Comparison of ENCODE assay signal across 10 mouse cellular contexts in genomic region chr13:94328063-94328462, GRCm38 (mm10). TPM values are rescaled to one million over a fixed set of nuclear protein-coding genes. Genes with fewer than 3 reads are reported as not detected.
DNase-seq lines count a peak whose midpoint lies in the region; ATAC-seq lines count a peak whose summit lies in the region.
"Had no signal": no experiment of that assay in that cellular context is flagged by ENCODE, and none has a peak within 500 bp of the region (broad histone marks: within the 10 kb centered on the region; RNA-seq: fewer than 3 reads in every experiment).

No protein-coding gene starts in this region.

- WGBS in heart, embryonic 12.5 days = 67% methylated on average over 3 of the region's 3 CpGs
- 47% methylated on average over 3 of the region's 3 CpGs for WGBS in intestine, embryonic 15.5 days

- H3K4me3 ChIP-seq in heart, embryonic 12.5 days = no peak overlapping the region
- no peak overlapping the region for H3K4me3 ChIP-seq in intestine, embryonic 15.5 days (replicated peaks)
- H3K4me3 ChIP-seq: heart, embryonic 10.5 days had no signal

- H3K27me3 ChIP-seq in heart, embryonic 12.5 days (replicated peaks) = no peaks in the 10 kb centered on the region
- H3K27me3 ChIP-seq in intestine, embryonic 15.5 days (replicated peaks) = no peaks in the 10 kb centered on the region

- no peaks in the 10 kb centered on the region for H3K4me1 ChIP-seq in heart, embryonic 12.5 days (replicated peaks)
- H3K4me1 ChIP-seq in intestine, embryonic 15.5 days (replicated peaks) = no peaks in the 10 kb centered on the region; the same call in 1 of the 2 replicates
- H3K4me1 ChIP-seq: heart, embryonic 10.5 days had no signal

- H3K27ac ChIP-seq in heart, embryonic 12.5 days (ENCODE audit: poor library complexity, severe bottlenecking) = no peak overlapping the region
- peak overlapping the region; percentile 52; the same call in 1 of the 2 replicates for H3K27ac ChIP-seq in intestine, embryonic 15.5 days
- H3K27ac ChIP-seq: heart, embryonic 10.5 days had no signal

- H3K9me3 ChIP-seq in heart, embryonic 12.5 days (replicated peaks) = 0 out of 2 replicates have a peak, but pooled peaks cover 5% of the 10 kb centered on the region
- H3K9me3 ChIP-seq in intestine, embryonic 15.5 days = no peaks in the 10 kb centered on the region
- H3K9me3 ChIP-seq: heart, embryonic 10.5 days had no signal

- intact Hi-C loops in heart, postnatal 14 days (cut with DNase I) = no loop called here

- peak; percentile 64; the same call in 1 of the 2 replicates for ATAC-seq in heart, embryonic 12.5 days (ENCODE audit: insufficient number of reproducible peaks, low FRiP score)
- peak; percentile 96 for ATAC-seq in intestine, embryonic 15.5 days
- ATAC-seq in megakaryocyte-erythroid progenitor cell, adult 5-6 weeks (replicated peaks; ENCODE audit: low FRiP score, low TSS enrichment, poor library complexity, severe bottlenecking) = peak; percentile 74

- no peak for DNase-seq in heart, postnatal 14 days
- peak; percentile 69 for DNase-seq in adrenal gland, postnatal 10 days
- no peak for DNase-seq in right cerebral cortex, adult 2 months (ENCODE audit: low spot score in 2 of 2)
- DNase-seq in ovary, postnatal 36 days (ENCODE audit: low spot score) = no peak
- no peak for DNase-seq in gastrocnemius, postnatal 10 days
- DNase-seq: cerebellum, adult 11 months had no signal

- no peaks in the 10 kb centered on the region for H3K36me3 ChIP-seq in heart, embryonic 12.5 days
- no peaks in the 10 kb centered on the region for H3K36me3 ChIP-seq in intestine, embryonic 15.5 days
- H3K36me3 ChIP-seq: heart, embryonic 10.5 days had no signal

- no peak overlapping the region for H3K4me2 ChIP-seq in heart, embryonic 12.5 days
- H3K4me2 ChIP-seq in intestine, embryonic 15.5 days (replicated peaks) = no peak overlapping the region

- H3K9ac ChIP-seq in heart, embryonic 12.5 days = no peak overlapping the region
- no peak overlapping the region for H3K9ac ChIP-seq in intestine, embryonic 15.5 days

RNA-seq across cellular contexts. Expression of gene Ap3b1, which starts 30.7 kb away (rescaled TPM):
- polyA plus RNA-seq in heart, embryonic 12.5 days (2016; fragmentation: Nextera tagmentation; extraction: Ambion mirVana) = 37.5 and 38.6 TPM in 2 replicates
- total RNA-seq in heart, postnatal 14 days (2021) = 10 to 100 TPM; 24.7 to 26.1 TPM
- total RNA-seq in adrenal gland, postnatal 10 days (2021) = 10 to 100 TPM; 36.1 to 39.3 TPM
- polyA plus RNA-seq in intestine, embryonic 15.5 days (2015; fragmentation: Nextera tagmentation; extraction: Ambion mirVana) = 48.7 and 52.2 TPM in 2 replicates
- total RNA-seq in megakaryocyte-erythroid progenitor cell, adult 5-6 weeks (2014; fragmentation: Nextera tagmentation) = 47.4 and 67.6 TPM in 2 replicates
- total RNA-seq in megakaryocyte-erythroid progenitor cell, adult 5-6 weeks (2017) = 85.3 and 88.9 TPM in 2 replicates
- total RNA-seq in gastrocnemius, postnatal 10 days (2021) = 10 to 100 TPM; 23.3 to 23.4 TPM

RNA-seq across cellular contexts. Expression of gene Scamp1, which starts 42.4 kb away (rescaled TPM):
- polyA plus RNA-seq in heart, embryonic 12.5 days (2016; fragmentation: Nextera tagmentation; extraction: Ambion mirVana) = 26.2 and 29.2 TPM in 2 replicates
- 10 to 100 TPM; 31.2 to 31.8 TPM for total RNA-seq in heart, postnatal 14 days (2021)
- total RNA-seq in adrenal gland, postnatal 10 days (2021) = 10 to 100 TPM; 39.2 to 45.3 TPM
- polyA plus RNA-seq in intestine, embryonic 15.5 days (2015; fragmentation: Nextera tagmentation; extraction: Ambion mirVana) = 29.1 and 29.3 TPM in 2 replicates
- 9.5 and 12.4 TPM in 2 replicates for total RNA-seq in megakaryocyte-erythroid progenitor cell, adult 5-6 weeks (2014; fragmentation: Nextera tagmentation)
- 12.6 and 24.4 TPM in 2 replicates for total RNA-seq in megakaryocyte-erythroid progenitor cell, adult 5-6 weeks (2017)
- 10 to 100 TPM; 19.0 to 22.5 TPM for total RNA-seq in gastrocnemius, postnatal 10 days (2021)
